Mouse (Mus musculus): ENCODE results near the gene Zfp958.

DNA sequence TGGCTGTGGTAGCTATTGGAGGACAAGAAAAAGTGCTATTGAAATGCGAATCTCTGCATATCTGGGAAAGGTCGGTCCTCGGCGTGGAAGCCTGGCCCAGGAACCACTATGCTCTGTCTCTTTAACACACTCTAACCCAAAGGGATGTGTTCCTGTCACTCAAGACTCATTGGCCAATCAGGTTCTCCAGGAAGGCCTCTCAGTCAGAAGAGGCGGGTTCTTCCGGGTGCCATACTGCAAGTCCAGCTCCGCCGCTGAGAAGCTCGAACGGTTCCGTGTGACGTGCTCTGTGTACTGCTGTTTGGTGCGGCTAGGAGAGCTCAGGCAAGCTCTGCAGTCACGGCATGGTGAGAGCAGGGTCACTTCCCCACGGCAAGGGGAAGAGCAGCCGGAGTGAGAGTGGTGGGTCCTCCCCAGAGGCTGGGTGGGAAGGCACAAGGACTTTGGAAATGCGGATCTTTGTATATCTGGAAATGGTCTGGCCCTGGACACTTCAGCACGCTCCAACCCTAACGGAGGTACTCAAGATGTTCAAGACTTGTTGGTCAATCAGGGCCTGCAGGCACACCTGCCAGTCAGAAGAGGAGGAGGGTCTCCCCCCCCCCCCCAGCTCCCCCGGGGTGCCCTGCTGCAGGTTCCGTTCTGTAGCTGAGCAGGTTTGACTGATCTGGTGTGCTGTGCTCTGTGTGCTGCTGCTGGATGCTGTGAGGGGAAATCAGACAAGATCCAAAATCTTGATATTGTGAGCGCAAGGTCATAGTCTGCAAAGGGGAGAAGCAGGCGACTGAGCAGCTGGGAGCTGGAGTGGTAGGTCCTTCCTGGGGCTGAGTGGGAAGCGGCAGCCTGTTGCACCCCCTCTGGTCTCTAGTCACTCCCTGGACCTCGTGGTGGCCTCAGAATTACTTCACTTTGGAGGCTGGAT lies at the start of gene Zfp958:
- TF ChIP-seq CTCF (IDR thresholded peaks at IDR 0.05) (no peak), EP300 (IDR thresholded peaks at IDR 0.05) (no peak)

All from lung, postnatal 0 days (tissue).